Comparison of ENCODE assay signal across 21 mouse cellular contexts in genomic region chr9:32062740-32063139, GRCm38 (mm10).
"Had no signal": no experiment of that assay in that cellular context is flagged by ENCODE, and none has a peak within 500 bp of the region (broad histone marks: within the 10 kb centered on the region; RNA-seq: fewer than 3 reads in every experiment).

No protein-coding gene starts in this region.

- DNase-seq: gastrocnemius, postnatal 14 days; gastrocnemius, postnatal 36 days; heart, adult 11 months; heart, adult 2 months; heart, postnatal 14 days; heart, postnatal 36 days; kidney, adult 18-20 months; kidney, adult 8-10 months; kidney, postnatal 10 days; kidney, postnatal 25 days; kidney, postnatal 4 days; layer of hippocampus, adult 9-11 months; liver; liver, embryonic 13.5 days had no signal

- H3K27ac ChIP-seq: heart, adult 2 months; heart, embryonic 13.5 days; heart, embryonic 15.5 days; hindbrain, embryonic 14.5 days; intestine, embryonic 15.5 days; left cerebral cortex, adult 2 months; limb, embryonic 10.5 days; limb, embryonic 12.5 days; liver, embryonic 13.5 days had no signal

- H3K4me3 ChIP-seq: heart, adult 2 months; heart, embryonic 13.5 days; heart, embryonic 15.5 days; intestine, embryonic 15.5 days; left cerebral cortex, adult 2 months; limb, embryonic 10.5 days; limb, embryonic 12.5 days; liver, embryonic 13.5 days had no signal
